Mouse (Mus musculus): ENCODE measurements around the gene Zbtb20. TPM values are rescaled to one million over a fixed set of nuclear protein-coding genes. Genes with fewer than 3 reads are reported as not detected.

Zbtb20 gene
- polyA plus RNA-seq, 1 experiment from 2014 or later, result 22.8 TPM

- no peaks in the 10 kb centered on the region for H3K36me3 ChIP-seq
- peaks cover 14% of the 10 kb centered on the region for H3K4me1 ChIP-seq
- H3K9me3 ChIP-seq, result no peaks in the 10 kb centered on the region
- no peaks in the 10 kb centered on the region for H3K27me3 ChIP-seq
- H3K27ac ChIP-seq, result peak overlapping the region; percentile 98
- peak overlapping the region; percentile 85 for H3K9ac ChIP-seq
- WGBS, result under 1% methylated on average over 51 of the region's 62 CpGs
- peak; percentile 54 for ATAC-seq (ENCODE audit: low FRiP score, low read depth)
- H3K4me3 ChIP-seq, result peak overlapping the region; percentile 60
- peak overlapping the region; percentile 76 for H3K4me2 ChIP-seq (replicated peaks)
Measured at GRCm38 (mm10) chr16:42876021-42877000, 630 bp downstream of the Zbtb20 start.

- WGBS, result 84% methylated on average over 3 of the region's 3 CpGs
- no peak for ATAC-seq (ENCODE audit: low FRiP score, low read depth)
- no peak overlapping the region for H3K27ac ChIP-seq
- H3K4me2 ChIP-seq (replicated peaks), result no peak overlapping the region
- peaks cover 11% of the 10 kb centered on the region; the same call in 1 of the 2 replicates for H3K4me1 ChIP-seq
- no peaks in the 10 kb centered on the region for H3K27me3 ChIP-seq
- H3K9me3 ChIP-seq, result no peaks in the 10 kb centered on the region
- H3K4me3 ChIP-seq, result no peak overlapping the region
- no peak overlapping the region for H3K9ac ChIP-seq
- no peaks in the 10 kb centered on the region for H3K36me3 ChIP-seq
Measured at GRCm38 (mm10) chr16:42880046-42880445, 4.4 kb downstream of the Zbtb20 start.

GRCm38 (mm10) chr16:42885538-42885937 is 9.9 kb downstream of the Zbtb20 start:
- no peak overlapping the region for H3K27ac ChIP-seq
- no peak overlapping the region for H3K4me3 ChIP-seq
- 48% methylated on average over 2 of the region's 2 CpGs for WGBS
- ATAC-seq (ENCODE audit: low FRiP score, low read depth), result no peak; the same call in 1 of the 2 replicates
- no peaks in the 10 kb centered on the region for H3K27me3 ChIP-seq
- H3K4me1 ChIP-seq, result peaks cover 4% of the 10 kb centered on the region
- no peak overlapping the region for H3K4me2 ChIP-seq (replicated peaks)
- no peaks in the 10 kb centered on the region for H3K9me3 ChIP-seq
- no peak overlapping the region for H3K9ac ChIP-seq
- no peaks in the 10 kb centered on the region for H3K36me3 ChIP-seq

GRCm38 (mm10) chr16:42885964-42886363 is 10.3 kb downstream of the Zbtb20 start:
- Histone ChIP-seq H3K27ac (no peak overlapping the region), H3K36me3 (no peaks in the 10 kb centered on the region), H3K4me2 (replicated peaks) (no peak overlapping the region), H3K9me3 (no peaks in the 10 kb centered on the region), H3K27me3 (no peaks in the 10 kb centered on the region), H3K9ac (no peak overlapping the region), H3K4me3 (no peak overlapping the region), H3K4me1 (peaks cover 4% of the 10 kb centered on the region)
- no peak for ATAC-seq (ENCODE audit: low FRiP score, low read depth)
- WGBS, result 77% methylated on average over 7 of the region's 7 CpGs

GRCm38 (mm10) chr16:42897125-42897693 is 21.5 kb downstream of the Zbtb20 start:
- no peak for ATAC-seq (ENCODE audit: low FRiP score, low read depth)
- Histone ChIP-seq H3K4me3 (no peak overlapping the region), H3K9ac (no peak overlapping the region), H3K4me1 (no peaks in the 10 kb centered on the region), H3K27ac (no peak overlapping the region), H3K27me3 (no peaks in the 10 kb centered on the region), H3K36me3 (no peaks in the 10 kb centered on the region), H3K4me2 (replicated peaks) (no peak overlapping the region), H3K9me3 (no peaks in the 10 kb centered on the region)
- 82% methylated on average over 3 of the region's 3 CpGs for WGBS

GRCm38 (mm10) chr16:42900328-42900727 is 24.6 kb downstream of the Zbtb20 start:
- H3K27me3 ChIP-seq, result no peaks in the 10 kb centered on the region
- H3K9ac ChIP-seq, result no peak overlapping the region
- H3K27ac ChIP-seq, result no peak overlapping the region
- no peaks in the 10 kb centered on the region for H3K9me3 ChIP-seq
- no peak overlapping the region for H3K4me3 ChIP-seq
- H3K36me3 ChIP-seq, result no peaks in the 10 kb centered on the region
- H3K4me1 ChIP-seq, result no peaks in the 10 kb centered on the region
- H3K4me2 ChIP-seq (replicated peaks), result no peak overlapping the region
- no peak for ATAC-seq (ENCODE audit: low FRiP score, low read depth)
- 95% methylated on average over 1 of the region's 1 CpGs for WGBS

- H3K36me3 ChIP-seq, result no peaks in the 10 kb centered on the region
- WGBS, result 23% methylated on average over 4 of the region's 4 CpGs
- H3K9ac ChIP-seq, result peak overlapping the region; percentile 36; the same call in 1 of the 2 replicates
- no peaks in the 10 kb centered on the region for H3K9me3 ChIP-seq
- H3K4me3 ChIP-seq, result peak overlapping the region; percentile 33
- peak overlapping the region; percentile 55 for H3K4me2 ChIP-seq (replicated peaks)
- H3K4me1 ChIP-seq, result peaks cover 21% of the 10 kb centered on the region
- peak overlapping the region; percentile 73 for H3K27ac ChIP-seq
- no peak; the same call in 1 of the 2 replicates for ATAC-seq (ENCODE audit: low FRiP score, low read depth)
- no peaks in the 10 kb centered on the region for H3K27me3 ChIP-seq
Measured at GRCm38 (mm10) chr16:42907283-42907701, 31.6 kb downstream of the Zbtb20 start.

GRCm38 (mm10) chr16:42908381-42908780 is 32.7 kb downstream of the Zbtb20 start:
- Histone ChIP-seq H3K4me2 (replicated peaks) (peak overlapping the region; percentile 40), H3K36me3 (no peaks in the 10 kb centered on the region), H3K4me3 (peak overlapping the region; percentile 13; the same call in 1 of the 2 replicates), H3K9me3 (no peaks in the 10 kb centered on the region), H3K4me1 (peaks cover 21% of the 10 kb centered on the region), H3K9ac (no peak overlapping the region), H3K27ac (no peak overlapping the region), H3K27me3 (no peaks in the 10 kb centered on the region)
- no peak for ATAC-seq (ENCODE audit: low FRiP score, low read depth)

GRCm38 (mm10) chr16:42908896-42909295 is 33.2 kb downstream of the Zbtb20 start:
- Histone ChIP-seq H3K27me3 (no peaks in the 10 kb centered on the region), H3K27ac (no peak overlapping the region), H3K9me3 (no peaks in the 10 kb centered on the region), H3K36me3 (no peaks in the 10 kb centered on the region), H3K4me1 (peaks cover 21% of the 10 kb centered on the region), H3K4me3 (0 out of 2 replicates have a peak overlapping the region, but pooled peaks have one; percentile 0), H3K4me2 (replicated peaks) (peak overlapping the region; percentile 21; the same call in 1 of the 2 replicates), H3K9ac (no peak overlapping the region)
- ATAC-seq (ENCODE audit: low FRiP score, low read depth), result no peak
- WGBS, result 57% methylated on average over 5 of the region's 5 CpGs

- no peak for ATAC-seq (ENCODE audit: low FRiP score, low read depth)
- H3K4me2 ChIP-seq (replicated peaks), result peak overlapping the region; percentile 30
- no peak overlapping the region for H3K27ac ChIP-seq
- H3K4me3 ChIP-seq, result no peak overlapping the region
- H3K27me3 ChIP-seq, result no peaks in the 10 kb centered on the region
- H3K4me1 ChIP-seq, result peaks cover 24% of the 10 kb centered on the region
- no peaks in the 10 kb centered on the region for H3K36me3 ChIP-seq
- WGBS, result 33% methylated on average over 4 of the region's 4 CpGs
- H3K9me3 ChIP-seq, result no peaks in the 10 kb centered on the region
- no peak overlapping the region for H3K9ac ChIP-seq
Measured at GRCm38 (mm10) chr16:42910016-42910415, 34.3 kb downstream of the Zbtb20 start.

GRCm38 (mm10) chr16:42910716-42911115 is 35.0 kb downstream of the Zbtb20 start:
- Histone ChIP-seq H3K4me1 (peaks cover 24% of the 10 kb centered on the region), H3K36me3 (no peaks in the 10 kb centered on the region), H3K27ac (no peak overlapping the region), H3K9ac (no peak overlapping the region), H3K4me3 (no peak overlapping the region), H3K27me3 (no peaks in the 10 kb centered on the region), H3K9me3 (no peaks in the 10 kb centered on the region), H3K4me2 (replicated peaks) (no peak overlapping the region)
- 54% methylated on average over 3 of the region's 3 CpGs for WGBS
- ATAC-seq (ENCODE audit: low FRiP score, low read depth), result no peak

GRCm38 (mm10) chr16:42911326-42911725 is 35.6 kb downstream of the Zbtb20 start:
- Histone ChIP-seq H3K4me1 (peaks cover 24% of the 10 kb centered on the region), H3K36me3 (no peaks in the 10 kb centered on the region), H3K27me3 (no peaks in the 10 kb centered on the region), H3K4me2 (replicated peaks) (no peak overlapping the region), H3K4me3 (no peak overlapping the region), H3K27ac (no peak overlapping the region), H3K9me3 (no peaks in the 10 kb centered on the region), H3K9ac (no peak overlapping the region)
- WGBS, result 68% methylated on average over 4 of the region's 4 CpGs
- no peak for ATAC-seq (ENCODE audit: low FRiP score, low read depth)

Measured in limb, embryonic 13.5 days (tissue).